Mouse (Mus musculus) forebrain, embryonic 16.5 days (tissue): ENCODE data around the gene Trip12. TPM values are rescaled to one million over a fixed set of nuclear protein-coding genes. Genes with fewer than 3 reads are reported as not detected.

Experiments
- ATAC-seq: fragments of 200-750 bp; cut with Nextera tagmentation; 2 replicates; pipeline ENCODE4 v1.8.0; 2017; ENCODE audit warnings: mild to moderate bottlenecking, moderate library complexity
- H3K27ac ChIP-seq: fragments of 300-500 bp; sonication (generic); 2 replicates; pipeline ENCODE4 v1.5.1; 2014; ENCODE audit warnings: low read length, control low read depth
- H3K27me3 ChIP-seq: fragments of 300-500 bp; sonication (generic); replicated peaks from 2 replicates; pipeline ENCODE4 v1.6.1; 2014; ENCODE audit warnings: low read length; ENCODE audit not compliant: control insufficient read depth, insufficient read depth
- H3K36me3 ChIP-seq: fragments of 300-500 bp; sonication (generic); 2 replicates; pipeline ENCODE4 v1.6.1; 2014; ENCODE audit not compliant: control insufficient read depth, insufficient read depth
- H3K4me1 ChIP-seq: fragments of 300-500 bp; sonication (generic); replicated peaks from 2 replicates; pipeline ENCODE4 v1.6.1; 2014; ENCODE audit warnings: low read length; ENCODE audit not compliant: control insufficient read depth, insufficient read depth
- H3K4me2 ChIP-seq: fragments of 300-500 bp; sonication (generic); 2 replicates; pipeline ENCODE4 v1.6.1; 2014; ENCODE audit warnings: mild to moderate bottlenecking, low read length, control low read depth
- H3K4me3 ChIP-seq: fragments of 300-500 bp; sonication (generic); replicated peaks from 2 replicates; pipeline ENCODE4 v1.5.1; 2014; ENCODE audit warnings: mild to moderate bottlenecking, low read length, control low read depth
- H3K9ac ChIP-seq: fragments of 300-500 bp; sonication (generic); replicated peaks from 2 replicates; pipeline ENCODE4 v1.6.1; 2014; ENCODE audit warnings: low read depth, low read length, control low read depth
- H3K9me3 ChIP-seq: fragments of 300-500 bp; sonication (generic); 2 replicates; pipeline ENCODE4 v1.6.1; 2016; ENCODE audit warnings: low read length; ENCODE audit not compliant: control insufficient read depth
- WGBS: fragments of 180-500 bp; shearing (Covaris S2); extraction: QIAGEN DNeasy Blood & Tissue Kit; methylation state at CpG from one replicate; pipeline ENCODE4 v1.1.7; 2014; 5-methylcytosine and 5-hydroxymethylcytosine counted together
- microRNA-seq: library from miRNA; unstranded; fragments of <30 nt; microRNA quantifications from one replicate; pipeline ENCODE4, GENCODE M21; 2017
- polyA plus RNA-seq: library from polyadenylated mRNA; unstranded; fragments of >200 nt; fragmentation: Nextera tagmentation; extraction: Ambion mirVana; gene quantifications from 2 replicates; pipeline ENCODE4 v1.2.1, GENCODE M21; 2015

The Trip12 gene
- polyA plus RNA-seq, 1 experiment from 2014 or later, result 64.1 TPM

GRCm38 (mm10) chr1:84709406-84709805 lies 130.9 kb downstream of the Trip12 start:
- H3K36me3 ChIP-seq, result no peaks in the 10 kb centered on the region
- H3K27me3 ChIP-seq, result no peaks in the 10 kb centered on the region
- peak overlapping the region; percentile 43 for H3K4me2 ChIP-seq
- H3K27ac ChIP-seq, result no peak overlapping the region; the same call in none of the 2 replicates
- H3K4me1 ChIP-seq, result peaks cover 3% of the 10 kb centered on the region; the same call in 1 of the 2 replicates
- peak; percentile 59 for ATAC-seq
- WGBS, result 31% methylated on average over 5 of the region's 5 CpGs
- H3K4me3 ChIP-seq, result peak overlapping the region; percentile 43
- no peaks in the 10 kb centered on the region for H3K9me3 ChIP-seq
- H3K9ac ChIP-seq, result peak overlapping the region; percentile 58

- Histone ChIP-seq H3K4me1 (peaks cover 4% of the 10 kb centered on the region; the same call in 1 of the 2 replicates), H3K4me2 (no peak overlapping the region), H3K27ac (no peak overlapping the region), H3K4me3 (no peak overlapping the region), H3K27me3 (no peaks in the 10 kb centered on the region), H3K9me3 (no peaks in the 10 kb centered on the region), H3K36me3 (no peaks in the 10 kb centered on the region), H3K9ac (no peak overlapping the region)
- no peak for ATAC-seq
- WGBS, result 98% methylated on average over 6 of the region's 6 CpGs
Observed at GRCm38 (mm10) chr1:84700254-84700653, 140.1 kb downstream of the Trip12 start.

- Histone ChIP-seq H3K27me3 (no peaks in the 10 kb centered on the region), H3K9ac (no peak overlapping the region), H3K36me3 (no peaks in the 10 kb centered on the region), H3K4me2 (no peak overlapping the region), H3K4me1 (peaks cover 15% of the 10 kb centered on the region), H3K4me3 (no peak overlapping the region), H3K27ac (no peak overlapping the region), H3K9me3 (no peaks in the 10 kb centered on the region)
- ATAC-seq, result peak; percentile 24; the same call in 1 of the 2 replicates
- 0% methylated on average over 2 of the region's 2 CpGs for WGBS
Observed at GRCm38 (mm10) chr1:84697136-84697535, 143.2 kb downstream of the Trip12 start.

- WGBS, result under 1% methylated on average over 74 of the region's 75 CpGs
- H3K36me3 ChIP-seq, result no peaks in the 10 kb centered on the region
- no peaks in the 10 kb centered on the region for H3K27me3 ChIP-seq
- H3K27ac ChIP-seq, result peak within 1 kb of the TSS; percentile 90
- peak within 1 kb of the TSS; percentile 92 for H3K4me3 ChIP-seq
- H3K9me3 ChIP-seq, result no peaks in the 10 kb centered on the region
- peaks cover 17% of the 10 kb centered on the region for H3K4me1 ChIP-seq
- H3K4me2 ChIP-seq, result peak within 1 kb of the TSS; percentile 90
- peak; percentile 88 for ATAC-seq
- peak within 1 kb of the TSS; percentile 98 for H3K9ac ChIP-seq
Observed at GRCm38 (mm10) chr1:84695517-84696411, 144.6 kb downstream of the Trip12 start, which contains the start of gene Dner. Dner (minus strand) TSS chr1:84696221.

GRCm38 (mm10) chr1:84694688-84695474 lies 145.4 kb downstream of the Trip12 start:
- H3K27me3 ChIP-seq, result no peaks in the 10 kb centered on the region
- H3K4me1 ChIP-seq, result peaks cover 17% of the 10 kb centered on the region
- H3K4me3 ChIP-seq, result peak overlapping the region; percentile 92
- H3K27ac ChIP-seq, result peak overlapping the region; percentile 90
- ATAC-seq, result peak; percentile 53
- H3K4me2 ChIP-seq, result peak overlapping the region; percentile 90
- H3K36me3 ChIP-seq, result no peaks in the 10 kb centered on the region
- 6% methylated on average over 26 of the region's 26 CpGs for WGBS
- H3K9me3 ChIP-seq, result no peaks in the 10 kb centered on the region
- H3K9ac ChIP-seq, result peak overlapping the region; percentile 98

GRCm38 (mm10) chr1:84677910-84678309 lies 162.4 kb downstream of the Trip12 start:
- no peak for ATAC-seq
- H3K9me3 ChIP-seq, result no peaks in the 10 kb centered on the region
- no peak overlapping the region for H3K4me2 ChIP-seq
- H3K27ac ChIP-seq, result no peak overlapping the region
- H3K27me3 ChIP-seq, result no peaks in the 10 kb centered on the region
- no peaks in the 10 kb centered on the region for H3K4me1 ChIP-seq
- WGBS, result 61% methylated on average over 4 of the region's 4 CpGs
- no peak overlapping the region for H3K4me3 ChIP-seq
- no peak overlapping the region for H3K9ac ChIP-seq
- no peaks in the 10 kb centered on the region for H3K36me3 ChIP-seq

Small RNA genes within 50 kb of the gene (microRNA-seq; reads per million reads assigned to microRNA genes)
- 1.5 reads per million for gene Mir5126

Other genes starting within 250 kb of the Trip12 start
- 175 and 200 TPM in 2 replicates for gene Dner, start 144.3 kb downstream of the Trip12 start, polyA plus RNA-seq
- gene Fbxo36, start 675 bp downstream of the Trip12 start, polyA plus RNA-seq, result 3.7 and 3.9 TPM in 2 replicates
- gene Slc16a14, start 94.6 kb upstream of the Trip12 start, polyA plus RNA-seq, result 8.1 and 10.7 TPM in 2 replicates